Comparison of ENCODE assay signal across 19 mouse cellular contexts in genomic region chr4:46395736-46396135, GRCm38 (mm10). TPM values are rescaled to one million over a fixed set of nuclear protein-coding genes. Genes with fewer than 3 reads are reported as not detected.
DNase-seq lines count a peak whose midpoint lies in the region; ATAC-seq and TF ChIP-seq lines count a peak whose summit lies in the region.
"Had no signal": no experiment of that assay in that cellular context is flagged by ENCODE, and none has a peak within 500 bp of the region (broad histone marks: within the 10 kb centered on the region; RNA-seq: fewer than 3 reads in every experiment).

No protein-coding gene starts in this region.

- H3K9me3 ChIP-seq in heart, embryonic 12.5 days (replicated peaks) = no peaks in the 10 kb centered on the region
- H3K9me3 ChIP-seq in G1E (replicated peaks) = no peaks in the 10 kb centered on the region
- H3K9me3 ChIP-seq: intestine, embryonic 15.5 days; midbrain, embryonic 15.5 days had no signal

- H3K4me2 ChIP-seq in heart, embryonic 12.5 days = no peak overlapping the region
- H3K4me2 ChIP-seq: intestine, embryonic 15.5 days; midbrain, embryonic 15.5 days had no signal

- no peaks in the 10 kb centered on the region; the same call in none of the 2 replicates for H3K27me3 ChIP-seq in heart, embryonic 12.5 days (replicated peaks)
- no peaks in the 10 kb centered on the region for H3K27me3 ChIP-seq in G1E (ENCODE audit: insufficient read depth, low read length)
- H3K27me3 ChIP-seq: intestine, embryonic 15.5 days; midbrain, embryonic 15.5 days had no signal

- no peak for TF ChIP-seq CTCF in G1E (IDR thresholded peaks at IDR 0.05; ENCODE audit: low read depth, low read length)

- no peaks in the 10 kb centered on the region for H3K4me1 ChIP-seq in heart, embryonic 12.5 days (replicated peaks)
- peaks cover 60% of the 10 kb centered on the region for H3K4me1 ChIP-seq in G1E (ENCODE audit: insufficient read depth, low read depth, low read length)
- H3K4me1 ChIP-seq: intestine, embryonic 15.5 days; midbrain, embryonic 15.5 days had no signal

- no peak for DNase-seq in heart, adult 8-10 months (ENCODE audit: low spot score)
- DNase-seq in G1E (ENCODE audit: low spot score) = peak; percentile 26
- DNase-seq in cerebellum, adult 8-10 months = no peak
- DNase-seq in layer of hippocampus, postnatal 36 days = no peak
- DNase-seq in urinary bladder, postnatal 25 days (ENCODE audit: low spot score) = no peak
- DNase-seq: B cell, adult 2 months; cerebellum, postnatal 25 days; kidney, postnatal 36 days; thymus, adult 2 months had no signal

- H3K9ac ChIP-seq in heart, embryonic 12.5 days = no peak overlapping the region
- H3K9ac ChIP-seq: intestine, embryonic 15.5 days; midbrain, embryonic 15.5 days had no signal

- 29% methylated on average over 5 of the region's 5 CpGs for whole genome bisulfite sequencing in heart, embryonic 12.5 days

- ATAC-seq in heart, embryonic 12.5 days (ENCODE audit: insufficient number of reproducible peaks, low FRiP score) = peak; percentile 77
- peak; percentile 34; the same call in 1 of the 2 replicates for ATAC-seq in G1E (ENCODE audit: extremely low read depth, insufficient number of reproducible peaks, low FRiP score, poor library complexity, severe bottlenecking)
- ATAC-seq in erythroblast, adult 5-6 weeks (replicated peaks; ENCODE audit: low FRiP score, poor library complexity, severe bottlenecking) = peak; percentile 88
- peak; percentile 81 for ATAC-seq in megakaryocyte progenitor cell, adult 5-6 weeks (replicated peaks; ENCODE audit: poor library complexity)
- ATAC-seq: intestine, embryonic 15.5 days; midbrain, embryonic 15.5 days had no signal

- H3K36me3 ChIP-seq in heart, embryonic 12.5 days = no peaks in the 10 kb centered on the region
- H3K36me3 ChIP-seq in G1E (replicated peaks) = peaks cover 90% of the 10 kb centered on the region
- H3K36me3 ChIP-seq: intestine, embryonic 15.5 days; midbrain, embryonic 15.5 days had no signal

- H3K27ac ChIP-seq in heart, embryonic 12.5 days (ENCODE audit: poor library complexity, severe bottlenecking) = no peak overlapping the region
- H3K27ac ChIP-seq: intestine, embryonic 15.5 days; midbrain, embryonic 15.5 days had no signal

- H3K4me3 ChIP-seq in heart, embryonic 12.5 days = no peak overlapping the region
- H3K4me3 ChIP-seq in G1E (ENCODE audit: low read depth, low read length) = no peak overlapping the region
- H3K4me3 ChIP-seq: intestine, embryonic 15.5 days; midbrain, embryonic 15.5 days had no signal

RNA-seq across cellular contexts. Expression of gene Trmo, which starts 6.5 kb away (rescaled TPM):
- 8.3 and 8.7 TPM in 2 replicates for polyA plus RNA-seq in heart, embryonic 12.5 days (2016; fragmentation: Nextera tagmentation; extraction: Ambion mirVana)
- 1 to 10 TPM; 2.1 to 3.7 (median 3.2) TPM for total RNA-seq in heart, adult 8-10 months (2022)
- total RNA-seq in G1E (2014; fragmentation: Nextera tagmentation) = 7.1 and 12.9 TPM in 2 replicates
- total RNA-seq in G1E (2017) = 17.9 and 20.4 TPM in 2 replicates
- 2.9 and 4.2 TPM in 2 replicates for polyA plus RNA-seq in G1E (2012)
- 39.8 and 54.5 TPM in 2 replicates for total RNA-seq in erythroblast, adult 5-6 weeks (2015; ENCODE audit: low replicate concordance)
- 64.6 and 70.5 TPM in 2 replicates for total RNA-seq in erythroblast, adult 5-6 weeks (2017; ENCODE audit: low replicate concordance)
- 6.7 and 9.1 TPM in 2 replicates for total RNA-seq in megakaryocyte progenitor cell, adult 5-6 weeks (2015)
- total RNA-seq in megakaryocyte progenitor cell, adult 5-6 weeks (2017) = 12.6 and 14.4 TPM in 2 replicates
- 1 to 10 TPM; 4.5 to 5.0 TPM for total RNA-seq in layer of hippocampus, postnatal 36 days (2021)

RNA-seq across cellular contexts. Expression of gene Hemgn, which starts 17.6 kb away (rescaled TPM):
- 9.7 and 12.4 TPM in 2 replicates for polyA plus RNA-seq in heart, embryonic 12.5 days (2016; fragmentation: Nextera tagmentation; extraction: Ambion mirVana)
- under 1 TPM in 1 of 4 experiments, not detected in 3; 0.37 TPM for total RNA-seq in heart, adult 8-10 months (2022)
- total RNA-seq in G1E (2014; fragmentation: Nextera tagmentation) (39.3 and 132 TPM in 2 replicates), G1E (2017) (20.9 and 24.3 TPM in 2 replicates)
- polyA plus RNA-seq in G1E (2012) = 5.8 and 6.3 TPM in 2 replicates
- total RNA-seq in erythroblast, adult 5-6 weeks (2015; ENCODE audit: low replicate concordance) = 294 and 312 TPM in 2 replicates
- total RNA-seq in erythroblast, adult 5-6 weeks (2017; ENCODE audit: low replicate concordance) = 420 and 452 TPM in 2 replicates
- 11.7 and 25.5 TPM in 2 replicates for total RNA-seq in megakaryocyte progenitor cell, adult 5-6 weeks (2015)
- 9.6 and 20.6 TPM in 2 replicates for total RNA-seq in megakaryocyte progenitor cell, adult 5-6 weeks (2017)
- not detected for total RNA-seq in layer of hippocampus, postnatal 36 days (2021)
- total RNA-seq: left cerebral cortex, adult 18-20 months; liver, adult 2 months had no signal
- polyA plus RNA-seq: liver, adult 2 months had no signal

RNA-seq across cellular contexts. Expression of gene Foxe1, which starts 52.3 kb away (rescaled TPM):
- not detected in 2 replicates for polyA plus RNA-seq in heart, embryonic 12.5 days (2016; fragmentation: Nextera tagmentation; extraction: Ambion mirVana)
- not detected for total RNA-seq in heart, adult 8-10 months (2022)
- total RNA-seq in G1E (2014; fragmentation: Nextera tagmentation) (not detected in 2 replicates), G1E (2017) (not detected in 2 replicates)
- polyA plus RNA-seq in G1E (2012) = not detected in 2 replicates
- not detected in 2 replicates for total RNA-seq in erythroblast, adult 5-6 weeks (2015; ENCODE audit: low replicate concordance)
- not detected in 2 replicates for total RNA-seq in erythroblast, adult 5-6 weeks (2017; ENCODE audit: low replicate concordance)
- not detected in 2 replicates for total RNA-seq in megakaryocyte progenitor cell, adult 5-6 weeks (2015)
- not detected in 2 replicates for total RNA-seq in megakaryocyte progenitor cell, adult 5-6 weeks (2017)
- total RNA-seq in layer of hippocampus, postnatal 36 days (2021) = not detected
- total RNA-seq: granulocyte monocyte progenitor cell, adult 5-6 weeks; hematopoietic stem cell, adult 5-6 weeks; left cerebral cortex, adult 18-20 months; liver, adult 2 months had no signal
- polyA plus RNA-seq: intestine, embryonic 15.5 days; midbrain, embryonic 15.5 days; neural tube, embryonic 11.5 days had no signal

RNA-seq across cellular contexts. Expression of gene Anp32b, which starts 55.0 kb away (rescaled TPM):
- polyA plus RNA-seq in heart, embryonic 12.5 days (2016; fragmentation: Nextera tagmentation; extraction: Ambion mirVana) = 209 and 214 TPM in 2 replicates
- total RNA-seq in heart, adult 8-10 months (2022) = 10 to 100 TPM; 59.5 to 64.7 (median 61.5) TPM
- 667 and 728 TPM in 2 replicates for total RNA-seq in G1E (2014; fragmentation: Nextera tagmentation)
- total RNA-seq in G1E (2017) = 28.6 and 40.8 TPM in 2 replicates
- 900 and 1,076 TPM in 2 replicates for polyA plus RNA-seq in G1E (2012)
- total RNA-seq in erythroblast, adult 5-6 weeks (2015; ENCODE audit: low replicate concordance) = 423 and 438 TPM in 2 replicates
- total RNA-seq in erythroblast, adult 5-6 weeks (2017; ENCODE audit: low replicate concordance) = 88.0 and 170 TPM in 2 replicates
- 743 and 817 TPM in 2 replicates for total RNA-seq in megakaryocyte progenitor cell, adult 5-6 weeks (2015)
- 148 and 191 TPM in 2 replicates for total RNA-seq in megakaryocyte progenitor cell, adult 5-6 weeks (2017)
- total RNA-seq in layer of hippocampus, postnatal 36 days (2021) = 10 to 100 TPM; 50.2 to 55.6 TPM

Comparison
In these comparisons a context has a peak if more than half of its experiments do, and no peak if none do; other contexts are left out.
1. ATAC-seq: peak in every context shown above with its lines; median percentile 88 in erythroblast, adult 5-6 weeks; 81 in megakaryocyte progenitor cell, adult 5-6 weeks; 77 in heart, embryonic 12.5 days; 34 in G1E.
2. RNA of gene Hemgn, which starts 17.6 kb away (total RNA-seq): 294 to 452 TPM in erythroblast, adult 5-6 weeks, 20.9 to 132 TPM in G1E and 9.6 to 25.5 TPM in megakaryocyte progenitor cell, adult 5-6 weeks; not detected in layer of hippocampus, postnatal 36 days and 0.37 TPM in heart, adult 8-10 months; every median in the first group is over 4 times any median in the second.